Mouse (Mus musculus): ENCODE results near the gene Otop2. TPM values are rescaled to one million over a fixed set of nuclear protein-coding genes. Genes with fewer than 3 reads are reported as not detected.

The Otop2 gene
- total RNA-seq, 2 experiments from 2014 or later: 0.38 TPM; not detected in 1

DNA sequence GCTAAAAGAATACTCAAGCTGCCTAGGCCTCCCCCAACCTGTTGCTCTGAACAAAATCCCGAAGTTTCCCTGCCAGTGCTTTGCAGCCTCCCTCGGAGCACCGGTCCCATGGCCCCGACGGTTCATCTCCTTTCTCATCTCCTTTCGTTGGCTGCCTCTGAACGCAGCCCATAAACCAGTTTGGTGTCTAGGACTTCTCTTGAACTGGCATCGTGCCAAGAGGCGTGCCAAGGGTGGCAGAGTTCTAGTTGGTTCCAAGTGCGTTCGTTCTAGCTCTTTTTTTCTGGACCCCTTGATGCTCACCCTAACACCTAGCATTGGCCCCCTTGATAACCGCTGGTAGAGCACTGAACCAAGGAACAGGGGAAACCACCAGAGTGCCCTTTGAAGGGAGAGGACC, 28.3 kb downstream of the Otop2 start:
- DNase-seq (ENCODE audit: low spot score in 2 of 2): no peak
- intact Hi-C loops (cut with DNase I): no loop called here

- DNase-seq (ENCODE audit: low spot score in 2 of 2): no peak
- intact Hi-C loops (cut with DNase I): no loop called here
Measured at GRCm38 (mm10) chr11:115336115-115336514, 29.2 kb downstream of the Otop2 start.

GRCm38 (mm10) chr11:115337350-115337749, 30.4 kb downstream of the Otop2 start:
- DNase-seq (ENCODE audit: low spot score in 2 of 2): no peak
- intact Hi-C loops (cut with DNase I): no loop called here

DNA sequence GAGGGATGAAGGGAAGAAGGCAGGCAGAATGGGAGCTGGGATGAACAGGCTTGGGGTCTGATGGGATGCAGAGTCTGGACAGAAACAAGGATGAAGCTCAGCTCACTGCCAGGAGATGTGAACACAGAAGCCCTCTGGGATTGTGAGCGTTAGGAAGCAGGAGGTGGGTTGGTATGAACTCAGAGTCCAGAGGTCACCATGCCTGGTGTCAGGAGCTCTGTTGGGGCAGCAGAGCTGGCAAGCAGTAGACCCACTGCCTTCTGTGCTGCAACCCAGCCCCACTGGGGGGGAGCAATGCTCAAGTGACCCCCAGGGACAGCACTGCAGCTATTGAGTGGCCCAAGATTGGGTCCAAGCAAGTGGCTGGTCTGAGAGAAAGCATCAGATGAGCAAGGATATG, 30.9 kb downstream of the Otop2 start:
- no peak for DNase-seq (ENCODE audit: low spot score in 2 of 2)
- intact Hi-C loops (cut with DNase I): no loop called here

GRCm38 (mm10) chr11:115341246-115341645, 34.3 kb downstream of the Otop2 start:
- intact Hi-C loops (cut with DNase I): no loop called here
- no peak for DNase-seq (ENCODE audit: low spot score in 2 of 2)

- intact Hi-C loops (cut with DNase I): no loop called here
- no peak for DNase-seq (ENCODE audit: low spot score in 2 of 2)
Measured at GRCm38 (mm10) chr11:115341866-115342265, 34.9 kb downstream of the Otop2 start.

- peak; percentile 32 to 36 for DNase-seq (ENCODE audit: low spot score in 2 of 2)
- intact Hi-C loops (cut with DNase I): no loop called here
Measured at GRCm38 (mm10) chr11:115344967-115345366, 38.0 kb downstream of the Otop2 start.

DNA sequence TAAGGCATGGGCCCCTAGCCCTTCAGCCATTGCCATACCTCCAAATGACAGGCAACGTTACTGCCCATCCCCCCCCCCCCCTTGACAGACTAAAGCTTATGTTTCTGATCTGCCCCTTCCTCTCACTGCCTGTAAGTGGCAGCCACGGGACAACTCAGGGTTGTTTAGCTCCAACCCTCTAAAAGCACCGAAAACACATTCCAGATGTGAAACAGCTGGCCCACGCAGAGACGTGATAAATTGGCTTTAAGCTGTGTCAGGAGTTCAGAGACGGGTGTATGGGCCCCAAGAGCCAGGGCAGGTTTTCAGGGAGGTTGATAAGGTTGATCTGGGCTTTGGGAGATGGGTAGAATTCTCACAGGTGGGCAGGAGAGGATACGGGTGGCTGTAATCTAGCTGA, 38.6 kb downstream of the Otop2 start:
- intact Hi-C loops (cut with DNase I): no loop called here
- no peak for DNase-seq (ENCODE audit: low spot score in 2 of 2)

GRCm38 (mm10) chr11:115348681-115349248, 41.8 kb downstream of the Otop2 start:
- no peak for DNase-seq (ENCODE audit: low spot score in 2 of 2)
- intact Hi-C loops (cut with DNase I): no loop called here

- intact Hi-C loops (cut with DNase I): loop anchor here (5.0 kb wide), 1 partner anchor 148 kb away; no protein-coding TSS in a partner anchor
- no peak for DNase-seq (ENCODE audit: low spot score in 2 of 2)
Measured at GRCm38 (mm10) chr11:115349976-115350375, 43.0 kb downstream of the Otop2 start.

DNA sequence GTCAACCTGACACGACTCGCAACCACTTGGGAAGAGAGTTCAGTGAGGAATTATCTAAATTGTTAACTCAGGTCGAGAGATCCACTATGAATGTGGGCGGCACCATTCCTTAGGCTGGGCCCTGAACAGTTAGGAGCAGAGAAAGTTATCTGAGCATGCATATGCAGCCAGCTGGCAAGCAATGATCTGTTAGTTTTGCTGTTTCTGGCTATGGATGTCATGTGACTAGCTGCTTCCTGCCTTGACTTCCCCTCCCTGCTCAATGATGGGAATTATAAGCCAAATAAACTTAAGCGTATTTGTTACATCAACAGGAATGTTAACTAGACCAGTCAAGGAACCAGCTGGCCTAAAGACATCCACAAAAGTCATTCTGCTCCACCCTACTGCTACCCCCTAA, 46.4 kb downstream of the Otop2 start:
- intact Hi-C loops (cut with DNase I): loop anchor here (5.0 kb wide), 1 partner anchor 151 kb away; no protein-coding TSS in a partner anchor
- no peak for DNase-seq (ENCODE audit: low spot score in 2 of 2)

- intact Hi-C loops (cut with DNase I): loop anchor here (1.0 to 5.0 kb wide), 2 partner anchors 32 to 152 kb away; partner anchors contain the start of gene Ush1g
- DNase-seq (ENCODE audit: low spot score in 2 of 2): peak; percentile 57 to 78
Measured at GRCm38 (mm10) chr11:115354183-115354582, 47.2 kb downstream of the Otop2 start.

DNA sequence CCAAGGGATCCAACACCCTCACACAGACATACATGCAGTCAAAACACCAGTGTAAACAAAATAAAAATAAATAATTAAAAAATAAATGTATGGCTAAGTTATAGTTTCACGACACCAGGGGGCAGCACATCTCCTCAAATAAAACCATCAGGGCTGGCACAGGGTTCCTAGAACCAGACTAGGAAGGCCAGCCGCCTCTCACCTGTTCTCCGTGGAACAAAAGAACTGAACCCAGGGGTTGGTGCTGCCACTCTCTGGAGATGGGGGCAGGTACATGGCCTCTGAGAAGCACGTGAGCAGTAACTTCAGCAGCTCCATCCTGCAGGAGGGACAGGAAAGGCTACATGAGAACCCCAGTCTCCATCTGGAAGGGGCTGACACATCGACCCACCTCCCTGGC, 51.5 kb downstream of the Otop2 start:
- intact Hi-C loops (cut with DNase I): loop anchor here (2.0 kb wide), 1 partner anchor 114 kb away; no protein-coding TSS in a partner anchor
- peak; percentile 73 to 76 for DNase-seq (ENCODE audit: low spot score in 2 of 2)

DNA sequence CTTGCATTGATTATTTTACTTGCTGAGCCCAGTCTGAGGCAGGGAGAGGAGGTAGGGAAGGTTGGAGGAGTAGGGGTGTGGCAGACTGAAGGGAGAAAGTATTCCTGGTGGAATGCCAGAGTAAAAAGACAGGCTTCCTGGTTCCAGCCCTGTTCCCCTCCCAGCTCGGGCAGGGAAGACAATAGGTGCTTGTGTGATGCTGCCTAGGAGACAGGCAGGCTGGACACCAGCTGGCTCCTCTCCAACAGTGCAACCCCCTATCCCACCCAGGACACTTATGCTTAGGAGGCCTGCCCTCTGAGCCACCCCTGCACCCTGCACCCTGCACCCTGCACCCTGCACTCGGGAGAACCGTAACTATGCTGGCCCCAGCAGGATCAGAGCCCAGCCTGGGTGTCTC, 52.3 kb downstream of the Otop2 start:
- intact Hi-C loops (cut with DNase I): loop anchor here (2.0 kb wide), 1 partner anchor 114 kb away; no protein-coding TSS in a partner anchor
- no peak for DNase-seq (ENCODE audit: low spot score in 2 of 2)

DNA sequence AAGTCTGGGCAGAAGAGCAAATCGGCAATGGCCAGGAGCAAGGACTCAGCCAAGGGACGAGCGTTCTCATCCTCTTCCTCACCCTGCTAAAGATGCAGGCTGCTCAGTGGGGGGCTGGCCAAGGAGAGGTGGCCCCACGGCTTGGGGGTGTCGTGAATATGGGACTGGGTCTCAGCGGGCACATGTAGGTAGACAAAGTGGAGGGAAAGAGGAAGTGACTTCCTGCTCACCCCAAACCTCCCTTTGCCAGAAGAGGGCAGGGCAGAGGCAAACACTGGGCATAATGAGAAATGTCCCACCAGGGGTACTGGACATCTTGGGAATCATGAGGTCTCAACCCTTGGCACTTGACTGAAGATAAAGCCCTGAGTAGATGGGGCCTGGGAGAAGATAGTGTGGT, 52.8 kb downstream of the Otop2 start:
- intact Hi-C loops (cut with DNase I): loop anchor here (2.0 kb wide), 1 partner anchor 113 kb away; no protein-coding TSS in a partner anchor
- DNase-seq (ENCODE audit: low spot score in 2 of 2): no peak

DNA sequence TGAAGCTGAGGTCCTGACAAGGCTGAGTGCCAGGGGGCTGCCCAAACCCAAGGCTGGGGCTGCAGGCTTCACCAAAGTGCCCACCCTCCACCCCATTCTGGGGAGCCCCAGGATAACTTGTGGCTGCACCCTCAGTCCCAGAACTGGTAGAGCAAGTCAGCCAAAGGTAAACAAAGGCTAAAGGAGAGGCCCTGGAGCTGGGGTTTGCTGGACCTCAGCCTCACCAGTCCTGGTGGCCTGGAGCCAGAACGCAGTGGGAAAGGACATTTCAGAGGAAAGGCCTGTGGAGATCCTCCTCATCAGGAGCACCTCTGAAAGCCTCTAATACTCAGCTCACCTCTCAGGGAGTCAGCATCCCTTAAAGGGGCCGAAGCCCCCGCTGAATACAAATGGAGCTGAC, 57.2 kb downstream of the Otop2 start:
- no peak for DNase-seq (ENCODE audit: low spot score in 2 of 2)
- intact Hi-C loops (cut with DNase I): no loop called here

GRCm38 (mm10) chr11:115366039-115366705, 59.2 kb downstream of the Otop2 start:
- no peak for DNase-seq (ENCODE audit: low spot score in 2 of 2)
- intact Hi-C loops (cut with DNase I): loop anchor here (5.0 kb wide), 1 partner anchor 46 kb away; no protein-coding TSS in a partner anchor

GRCm38 (mm10) chr11:115366706-115367394, 59.9 kb downstream of the Otop2 start:
- DNase-seq (ENCODE audit: low spot score in 2 of 2): peak; percentile 72 to 76
- intact Hi-C loops (cut with DNase I): loop anchor here (5.0 kb wide), 1 partner anchor 45 kb away; no protein-coding TSS in a partner anchor

- intact Hi-C loops (cut with DNase I): loop anchor here (5.0 kb wide), 1 partner anchor 45 kb away; no protein-coding TSS in a partner anchor
Measured at GRCm38 (mm10) chr11:115367395-115367944, 60.5 kb downstream of the Otop2 start, which contains the start of gene Hid1. TSS of gene Hid1 (minus strand) at chr11:115367756.

GRCm38 (mm10) chr11:115370368-115370767, 63.4 kb downstream of the Otop2 start:
- no peak for DNase-seq (ENCODE audit: low spot score in 2 of 2)
- intact Hi-C loops (cut with DNase I): no loop called here

More at GRCm38 (mm10) chr11:115367395-115367944, 60.5 kb downstream of the Otop2 start, which contains the start of gene Hid1:
- peak; percentile 46 to 87 for DNase-seq (ENCODE audit: low spot score in 2 of 2)

Data from left cerebral cortex, postnatal 14 days (tissue).